Mouse (Mus musculus) left cerebral cortex, postnatal 25 days (tissue): ENCODE data around the gene Rnaseh1. TPM values are rescaled to one million over a fixed set of nuclear protein-coding genes. Genes with fewer than 3 reads are reported as not detected.
A peak's percentile ranks its signal among the peaks of the same experiment; 100 is the strongest.

Experiments
- DNase-seq, 2 experiments: peaks; one replicate each; pipeline ENCODE4 v3.0.0; 2022; ENCODE audit warnings: low spot score in 2 of 2, mixed read lengths in 1 of 2
- intact Hi-C: fragments of 180-260 bp; cut with DNase I; formaldehyde crosslinking; loops from one replicate; pipeline ENCODE4 v1.15.1; 2025
- total RNA-seq, 2 experiments: library from RNA; stranded (reverse); gene quantifications; 2 replicates each; pipeline ENCODE4 v1.2.3; 2021

Gene Rnaseh1
- total RNA-seq: 10 to 100 TPM; 12.9 to 13.4 TPM

DNA sequence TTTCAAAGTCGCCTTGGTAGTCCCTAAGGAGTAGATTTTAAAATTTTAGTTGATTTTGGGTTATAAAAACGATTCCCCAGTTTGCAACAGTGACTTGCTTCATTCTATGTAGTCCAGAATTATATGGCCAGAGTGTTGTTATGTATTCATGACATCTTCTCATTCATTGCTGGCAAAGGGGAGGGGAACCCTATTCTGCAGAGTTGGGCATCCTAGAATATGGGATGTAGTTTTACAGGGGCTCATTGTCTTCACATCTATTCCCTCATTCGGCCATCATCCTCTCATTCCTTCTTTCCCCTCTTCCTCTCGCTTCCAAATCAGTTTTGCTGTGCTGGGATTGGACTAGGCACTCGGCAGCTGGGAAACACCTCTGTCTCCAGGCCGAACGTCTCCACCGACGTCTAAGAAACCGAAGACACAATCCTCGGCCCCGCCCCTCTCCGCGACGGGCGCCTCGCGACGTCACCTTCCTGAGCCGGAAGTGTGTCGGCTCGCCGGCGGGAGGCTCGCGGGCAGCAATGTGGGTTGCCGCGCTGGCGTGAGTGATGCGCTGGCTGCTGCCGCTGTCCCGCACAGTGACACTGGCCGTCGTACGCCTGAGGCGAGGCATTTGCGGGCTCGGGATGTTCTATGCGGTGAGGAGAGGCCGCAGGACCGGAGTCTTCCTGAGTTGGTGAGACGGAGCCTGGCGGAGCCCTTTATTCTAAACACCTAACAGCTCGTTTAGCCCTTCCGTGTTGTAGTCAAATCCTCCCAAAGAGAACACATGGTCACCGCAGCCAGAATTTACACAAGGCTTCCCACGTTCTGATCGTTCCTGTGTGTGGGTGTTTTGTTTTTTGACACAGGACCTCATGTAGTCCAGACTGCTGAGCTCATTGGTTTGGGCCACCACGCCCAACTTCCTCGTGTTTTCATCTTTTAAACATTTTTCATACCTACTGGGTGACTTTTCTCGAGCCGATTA lies at the start of gene Rnaseh1:
Gene Rnaseh1 (plus strand): TSS at position 462 of the 970 bp plus-strand sequence.
- intact Hi-C loops: loop anchor here (1.0 to 2.0 kb wide), 2 partner anchors 14 to 25 kb away; partner anchors contain the start of genes Adi1 and Rps7
- DNase-seq: peak; percentile 93 to 96

DNA sequence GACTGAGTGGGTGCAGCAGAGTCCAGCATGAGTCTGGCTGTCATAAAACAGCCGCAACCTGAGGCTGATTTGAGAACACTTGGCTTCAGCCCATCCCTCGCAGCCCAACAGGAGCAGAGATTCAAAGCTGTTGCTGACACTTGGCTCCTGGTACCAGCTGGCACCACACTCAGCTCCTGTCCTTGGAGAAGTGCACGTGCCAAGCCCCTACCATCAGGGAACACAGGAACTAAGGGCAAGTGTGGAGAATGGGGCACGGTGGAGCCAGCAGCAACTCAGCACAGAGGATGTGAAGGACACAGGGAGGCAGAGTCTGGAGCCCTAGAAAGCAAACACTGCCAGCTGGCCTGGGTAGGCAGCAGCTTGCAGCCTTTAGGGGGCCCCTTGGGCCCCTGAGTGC lies 47.1 kb upstream of the Rnaseh1 start:
- no peak for DNase-seq
- intact Hi-C loops: no loop called here

DNA sequence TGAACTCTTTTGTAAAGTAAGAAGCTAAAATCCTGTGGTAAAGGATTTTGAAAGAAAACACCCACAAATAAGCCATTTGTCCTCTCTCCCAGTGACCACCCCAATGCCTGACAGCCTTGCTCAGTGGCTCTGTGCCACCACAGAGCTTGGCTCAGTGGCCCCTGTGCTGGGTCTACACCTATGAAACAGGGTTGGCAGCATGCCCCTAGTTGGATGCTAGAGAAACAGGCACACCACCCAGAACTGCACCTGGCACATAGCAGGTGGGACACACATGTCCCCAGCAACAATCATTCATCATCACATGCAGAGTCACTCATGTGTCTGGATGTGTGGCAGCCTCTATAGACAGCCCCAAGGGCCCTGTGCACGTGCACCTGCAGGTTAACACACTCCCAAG lies 45.9 kb upstream of the Rnaseh1 start:
- intact Hi-C loops: no loop called here
- DNase-seq: no peak

DNA sequence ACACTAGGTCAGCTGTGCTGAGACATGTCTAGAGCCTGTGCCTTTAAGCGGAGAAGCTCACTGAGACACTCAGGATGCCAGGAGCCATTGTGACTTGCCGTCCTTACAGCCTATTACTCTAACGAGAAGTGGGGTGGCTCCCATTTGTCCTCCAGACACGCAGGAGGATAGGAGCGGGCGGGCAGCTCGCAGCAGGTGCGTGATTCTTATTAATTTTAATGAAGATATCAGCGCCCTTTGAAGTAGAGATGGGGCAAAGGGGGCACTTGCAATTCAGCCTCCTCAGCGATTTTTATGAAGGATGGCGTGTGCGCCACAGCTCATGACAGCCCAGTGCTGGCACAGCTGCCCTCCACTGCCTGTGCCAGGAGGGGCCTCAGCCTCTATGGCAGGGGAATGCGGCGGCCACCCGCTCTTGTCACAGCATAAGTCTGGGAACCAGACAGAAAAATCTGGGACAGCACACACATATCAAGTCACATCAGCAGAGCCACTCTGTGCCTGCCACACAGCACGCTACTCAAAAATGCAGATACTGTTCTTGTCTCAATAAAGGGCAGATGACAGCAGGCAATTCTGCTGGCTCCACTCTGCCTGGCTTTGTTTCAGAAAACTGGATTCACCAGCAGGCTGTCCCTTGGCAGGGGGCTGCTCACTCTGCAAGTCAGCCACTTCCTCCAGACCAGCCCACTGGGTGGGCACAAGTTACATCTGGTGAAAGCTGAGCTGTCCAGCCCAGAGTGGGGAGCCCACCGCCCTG lies 41.7 kb upstream of the Rnaseh1 start:
- intact Hi-C loops: no loop called here
- DNase-seq: peak; percentile 45 to 67

DNA sequence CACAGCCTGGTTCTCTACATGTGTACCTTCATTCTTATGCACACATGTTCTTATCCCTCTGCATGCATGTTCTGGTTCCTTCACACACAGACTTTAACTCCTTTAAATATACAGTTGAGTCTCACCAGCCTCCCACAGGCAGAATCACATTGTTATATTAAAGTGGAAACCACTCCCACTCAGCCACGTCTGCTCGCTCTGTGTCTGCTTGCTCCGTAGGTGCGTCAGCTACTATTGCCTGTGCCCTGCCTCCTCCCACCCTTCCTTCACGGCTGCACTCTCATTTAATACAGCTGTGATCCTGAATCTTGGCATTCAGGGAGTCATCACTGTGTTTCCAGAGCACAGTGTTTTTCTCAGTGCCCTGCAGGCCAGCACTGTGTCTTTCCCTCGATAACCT lies 37.0 kb upstream of the Rnaseh1 start:
- intact Hi-C loops: no loop called here
- peak; percentile 59 to 88 for DNase-seq

DNA sequence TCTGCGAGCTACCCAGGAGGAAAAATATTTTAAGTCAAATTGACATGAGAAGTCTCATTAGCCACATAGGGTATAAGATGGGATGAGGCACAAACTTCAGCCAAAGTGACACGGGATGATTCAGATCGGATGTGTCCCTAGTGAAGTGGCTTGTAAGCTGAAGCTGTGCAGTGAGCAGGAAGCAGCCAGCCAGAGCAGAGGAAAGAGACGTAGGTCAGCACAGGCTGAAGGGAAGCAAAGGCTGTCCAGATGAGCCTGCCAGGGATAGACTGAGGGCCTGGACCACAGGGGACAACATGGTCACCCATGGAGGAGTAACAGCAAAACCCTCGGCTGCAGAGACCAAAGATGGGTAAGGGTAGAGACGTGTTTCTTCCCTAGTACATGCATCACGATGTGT lies 35.0 kb upstream of the Rnaseh1 start:
- DNase-seq: no peak
- intact Hi-C loops: no loop called here

DNA sequence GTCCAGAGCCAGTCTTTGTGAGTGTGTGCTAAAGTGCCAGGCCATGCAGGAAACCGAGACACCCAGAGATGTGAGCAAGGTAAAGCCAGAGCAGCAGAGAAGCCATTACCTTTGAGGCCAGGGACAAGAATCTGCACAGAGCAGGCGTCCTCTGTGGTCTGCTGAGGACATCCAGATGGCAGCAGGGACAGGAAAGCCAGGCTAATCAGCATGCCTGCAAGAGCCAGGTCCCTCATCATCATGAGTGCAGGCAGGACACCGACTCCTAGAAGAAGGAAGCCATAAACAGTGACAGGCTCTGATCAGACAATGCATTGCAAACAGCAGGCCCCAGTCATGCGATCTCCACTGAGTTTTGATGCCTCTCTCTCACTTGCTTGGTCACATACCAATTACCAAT lies 32.1 kb upstream of the Rnaseh1 start:
- no peak for DNase-seq
- intact Hi-C loops: no loop called here

DNA sequence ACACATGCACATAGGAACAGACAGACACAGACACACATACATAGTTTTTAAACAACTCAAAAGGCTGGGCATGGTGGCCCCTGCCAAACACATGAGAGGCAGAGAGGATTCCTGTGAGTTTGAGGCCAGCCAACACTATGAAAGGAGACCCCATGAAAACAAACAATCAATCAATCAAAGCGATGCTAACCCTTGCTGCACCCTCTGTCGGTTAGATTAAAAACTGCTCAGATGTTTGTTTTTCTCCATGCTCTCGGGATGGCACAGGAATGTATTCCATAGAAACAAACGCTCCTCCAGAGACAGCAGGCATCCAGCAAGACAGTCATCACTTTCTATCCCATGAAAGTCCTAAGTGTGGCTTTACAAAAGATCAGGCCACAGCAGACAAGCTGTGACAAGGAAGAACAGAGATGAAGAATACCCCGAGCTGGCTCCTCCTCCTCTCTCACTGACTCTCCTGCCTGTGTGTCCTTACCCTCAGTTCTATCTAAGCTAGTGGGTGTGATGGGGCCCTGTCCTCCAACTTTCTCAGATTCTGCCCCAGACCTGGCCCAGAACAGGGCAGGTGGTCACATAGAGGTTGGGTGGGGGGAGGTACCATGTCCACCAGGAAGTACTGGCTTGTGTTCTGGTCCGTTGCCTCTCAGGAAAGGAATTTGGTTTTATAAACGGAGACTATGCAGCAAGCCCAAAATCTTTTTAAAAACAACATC lies 27.8 kb upstream of the Rnaseh1 start:
- DNase-seq: no peak
- intact Hi-C loops: no loop called here

DNA sequence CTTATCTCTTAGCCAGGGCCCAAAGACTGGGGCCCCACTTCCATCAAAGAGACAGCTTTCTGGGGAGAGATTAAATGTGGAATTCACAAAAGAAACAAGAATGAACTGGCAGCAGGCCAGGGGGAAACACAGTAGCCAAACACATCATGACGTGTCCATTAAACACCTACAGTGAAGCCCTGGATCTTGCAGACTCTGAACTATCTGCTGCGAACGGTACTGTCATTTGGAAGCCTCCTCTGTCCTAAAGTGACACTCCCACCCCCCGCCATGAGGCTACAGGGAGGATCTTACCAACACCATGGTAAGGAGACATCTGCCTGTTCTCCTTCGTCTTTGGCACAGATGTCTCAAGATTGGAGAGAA lies 27.3 kb upstream of the Rnaseh1 start:
- DNase-seq: peak in 1 of 2 experiments; percentile 65
- intact Hi-C loops: no loop called here

DNA sequence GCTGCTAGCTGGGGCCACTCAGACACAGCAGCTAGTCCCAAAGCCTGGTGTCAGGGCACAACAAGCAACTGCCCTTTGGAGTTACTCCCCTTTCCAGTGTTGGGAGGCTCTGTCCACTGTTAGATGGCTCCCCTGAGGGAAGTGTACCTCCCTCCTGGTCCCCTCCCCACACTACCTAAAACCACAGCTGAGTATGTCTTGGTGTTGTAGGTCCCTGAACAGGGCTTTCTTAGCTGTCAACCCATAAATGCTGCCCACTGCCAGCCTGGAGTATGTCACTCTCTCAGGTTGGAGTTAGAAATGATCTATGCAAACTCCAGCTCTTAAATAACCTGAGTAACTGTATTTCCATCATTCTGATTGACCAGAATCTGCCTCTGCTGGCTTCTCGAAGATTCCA lies 26.8 kb upstream of the Rnaseh1 start:
- intact Hi-C loops: no loop called here
- no peak for DNase-seq

DNA sequence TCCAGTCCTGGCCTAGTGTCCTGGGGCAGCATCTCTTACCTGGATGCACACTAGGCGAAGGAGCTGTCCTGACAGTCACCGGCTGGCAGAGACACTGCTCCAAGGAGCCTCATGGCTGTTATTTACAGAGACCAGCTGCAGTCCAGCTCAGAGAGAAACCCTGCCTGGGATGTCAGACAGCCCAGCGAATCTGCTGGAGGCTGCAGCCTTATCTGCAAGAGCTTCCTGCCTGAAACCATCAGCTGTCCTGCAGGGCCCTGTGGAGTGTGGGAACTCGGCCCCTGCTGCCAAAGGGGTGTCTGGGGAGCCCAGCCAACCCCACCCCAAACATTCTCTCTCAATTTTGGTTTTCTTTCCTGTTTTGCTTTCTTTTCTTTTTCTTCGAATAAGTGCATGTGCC lies 26.2 kb upstream of the Rnaseh1 start, which contains the start of gene Colec11:
Gene Colec11 (minus strand): TSS at position 183 of the 400 bp plus-strand sequence.
- intact Hi-C loops: no loop called here
- no peak for DNase-seq

DNA sequence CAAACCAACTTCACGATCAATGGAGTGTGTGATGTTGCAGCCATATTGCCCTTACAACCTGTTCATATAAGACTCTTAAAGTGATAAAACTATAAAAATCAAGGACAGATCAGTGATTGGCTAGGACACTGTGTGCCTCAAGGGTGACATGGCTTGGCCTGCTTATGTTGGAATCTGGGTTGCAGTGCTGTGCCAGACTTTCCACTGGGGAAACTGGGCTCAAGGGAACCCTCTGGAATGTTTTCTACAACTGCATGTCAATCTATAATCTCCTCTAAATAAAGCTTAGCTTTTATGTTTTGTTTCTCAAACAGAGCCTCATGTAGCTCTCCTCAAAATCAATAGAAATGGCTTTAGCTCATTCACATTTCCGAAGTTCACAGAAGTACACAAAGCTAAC lies 25.2 kb upstream of the Rnaseh1 start:
- DNase-seq: no peak
- intact Hi-C loops: no loop called here

DNA sequence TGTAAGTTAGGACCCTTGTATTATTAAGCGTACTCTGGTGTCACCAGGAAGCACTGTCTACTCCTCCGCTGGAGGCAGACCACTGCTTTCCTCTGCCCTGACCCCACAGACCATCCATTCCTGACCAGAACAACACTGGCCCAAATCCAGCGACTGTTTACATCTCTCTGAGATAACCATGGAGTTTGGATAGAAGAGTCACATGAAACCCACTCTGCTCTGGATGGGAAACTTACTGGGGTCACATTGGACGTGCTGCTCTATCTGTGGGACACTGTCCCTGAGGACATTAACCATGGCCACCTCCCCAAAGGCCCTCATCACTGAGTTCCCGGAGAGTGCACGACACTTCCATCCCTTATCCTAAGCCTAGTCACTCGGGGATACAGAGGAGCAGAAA lies 24.0 kb upstream of the Rnaseh1 start:
- intact Hi-C loops: no loop called here
- no peak for DNase-seq

DNA sequence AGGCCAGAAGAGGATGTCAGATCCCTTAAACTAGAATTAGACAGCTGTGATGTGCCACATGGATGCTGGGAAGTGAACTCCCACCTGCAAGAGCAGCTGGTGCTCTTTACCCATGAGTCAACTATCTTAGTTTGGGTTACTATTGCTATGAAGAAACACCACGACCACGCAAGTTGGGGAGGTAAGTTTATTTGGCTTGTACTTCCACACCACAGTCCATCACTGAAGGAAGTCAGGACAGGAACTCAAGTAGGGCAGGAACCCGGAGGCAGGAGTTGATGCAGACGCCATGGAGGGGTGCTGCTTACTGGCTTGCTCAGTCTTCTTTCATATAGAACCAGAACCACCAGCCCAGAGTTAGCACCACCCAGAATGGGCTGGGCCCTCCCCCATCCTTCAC lies 22.3 kb upstream of the Rnaseh1 start:
- DNase-seq: no peak
- intact Hi-C loops: no loop called here

DNA sequence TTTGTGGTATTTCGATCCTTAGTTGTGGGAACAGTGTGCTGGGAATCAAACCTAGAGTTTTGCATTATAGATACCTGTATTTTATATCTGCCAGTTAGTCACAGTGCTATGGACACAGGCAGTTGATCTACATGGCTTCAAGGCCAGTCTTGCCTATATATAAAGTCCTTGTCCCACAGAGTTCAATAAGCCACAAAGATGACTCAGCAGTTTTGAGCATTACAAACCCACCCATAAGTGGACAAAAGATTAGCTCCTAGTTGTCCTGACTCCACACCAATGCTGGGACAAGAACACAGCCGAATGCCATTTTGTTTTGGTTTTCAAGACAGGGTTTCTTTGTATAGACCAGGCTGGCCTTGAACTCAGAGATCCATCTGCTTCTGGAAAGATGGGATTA lies 21.0 kb upstream of the Rnaseh1 start:
- intact Hi-C loops: no loop called here
- DNase-seq: no peak

DNA sequence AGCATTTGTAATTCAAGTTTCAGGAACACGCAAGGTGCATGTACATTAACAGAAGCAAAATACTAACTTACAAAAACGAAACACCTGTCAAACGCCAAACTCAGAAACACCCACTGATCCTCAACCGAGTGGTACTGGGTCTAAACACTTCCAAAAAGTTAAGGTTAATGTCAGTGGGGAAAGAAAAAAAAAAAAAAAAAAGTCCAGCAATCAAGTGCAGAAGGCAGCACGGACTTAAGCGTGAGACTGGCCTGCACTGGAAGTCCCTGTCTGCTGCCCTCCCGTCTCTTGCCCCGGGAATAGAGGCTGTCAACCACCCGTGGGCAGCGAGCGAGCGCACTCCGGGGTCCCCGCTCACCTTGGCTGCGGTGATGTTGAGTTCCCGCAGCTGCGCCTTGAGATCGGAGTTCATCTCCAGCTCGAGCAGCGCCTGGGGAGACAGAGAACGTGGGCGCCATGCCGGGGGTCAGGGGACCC lies 14.3 kb upstream of the Rnaseh1 start:
- DNase-seq: no peak
- intact Hi-C loops: loop anchor here (1.0 to 5.0 kb wide), 3 partner anchors 14 to 117 kb away; partner anchors contain the start of genes Eipr1, Rnaseh1 and Trappc12

DNA sequence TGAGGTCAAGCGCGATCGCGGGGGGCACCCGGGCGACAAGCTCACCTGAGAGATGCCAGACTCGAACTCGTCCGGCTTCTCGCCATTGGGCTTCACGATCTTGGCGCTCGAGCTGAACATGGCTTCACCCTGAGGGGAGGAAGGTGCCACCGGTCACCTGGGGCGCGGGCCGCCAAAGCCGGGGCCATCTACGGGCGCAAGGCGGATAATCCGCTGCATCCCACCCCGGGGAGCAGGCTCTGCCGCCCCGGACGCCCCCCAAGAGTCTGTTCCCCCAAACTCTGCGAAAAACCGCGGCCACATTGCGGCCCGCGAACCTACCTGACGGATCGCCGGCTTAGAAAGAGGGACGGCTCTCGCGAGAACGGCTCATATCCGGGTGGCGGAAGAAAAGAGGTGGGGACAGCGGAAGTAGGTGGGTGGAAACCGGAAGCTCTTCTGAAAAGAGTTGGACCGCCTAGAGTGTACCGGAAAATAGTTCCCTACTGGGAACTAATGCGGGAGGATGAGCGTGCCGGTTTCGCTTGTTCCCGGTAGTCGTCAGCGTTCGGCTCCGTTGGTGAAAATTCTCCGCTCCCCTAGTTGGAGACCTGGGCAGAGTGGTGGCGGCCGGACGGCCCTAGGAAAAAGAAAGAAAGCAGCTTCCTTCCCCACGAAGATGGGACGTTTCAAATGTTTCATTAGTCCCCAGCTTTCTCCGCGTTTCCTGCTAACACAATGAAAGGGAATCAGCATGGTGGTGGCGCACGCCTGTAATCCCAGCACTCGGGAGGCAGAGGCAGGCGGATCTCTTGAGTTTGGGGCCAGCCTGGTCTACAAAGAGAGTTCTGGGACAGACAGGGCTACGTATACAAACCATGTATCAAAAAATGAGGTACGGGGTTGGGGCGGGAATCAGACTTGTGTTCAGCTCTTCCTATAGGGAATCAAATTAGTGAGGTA lies 13.6 kb upstream of the Rnaseh1 start, which contains the start of gene Rps7:
Gene Rps7 (minus strand): TSS at position 419 of the 942 bp plus-strand sequence.
- peak; percentile 93 to 96 for DNase-seq
- intact Hi-C loops: loop anchor here (1.0 to 5.0 kb wide), 3 partner anchors 13 to 116 kb away; partner anchors contain the start of genes Eipr1, Rnaseh1 and Trappc12

DNA sequence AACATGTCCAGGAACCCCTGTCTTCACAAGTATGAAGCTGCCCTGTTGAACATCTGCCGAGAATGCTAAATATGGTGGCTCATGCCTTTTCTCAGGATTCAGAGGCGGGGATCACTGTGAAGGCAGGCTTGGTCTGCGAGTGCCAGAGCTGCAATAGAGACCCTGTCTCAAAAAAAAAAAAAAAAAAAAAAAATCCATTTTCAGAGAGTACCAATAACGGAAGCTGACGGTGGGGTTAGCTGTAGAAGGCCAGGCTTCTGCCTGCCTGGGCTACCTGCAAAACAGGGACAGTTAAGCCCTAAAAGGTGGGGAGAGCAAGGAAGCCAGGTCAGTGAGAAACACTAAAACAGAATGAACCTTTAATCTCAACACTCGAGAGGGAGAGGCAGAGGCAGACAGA lies 12.9 kb upstream of the Rnaseh1 start:
- DNase-seq: no peak
- intact Hi-C loops: loop anchor here (5.0 kb wide), 1 partner anchor 116 kb away; the partner anchor contains the start of genes Eipr1 and Trappc12
